Mouse (Mus musculus): ENCODE results near the gene Dner. TPM values are rescaled to one million over a fixed set of nuclear protein-coding genes. Genes with fewer than 3 reads are reported as not detected.
"Not testable (repeated sequence)": the region's sequence is repeated elsewhere in the genome, so short reads cannot be mapped to it uniquely, and the experiment has no call there.

Gene Dner
- total RNA-seq, 2 experiments from 2014 or later: 1.8 to 3.5 TPM

DNA sequence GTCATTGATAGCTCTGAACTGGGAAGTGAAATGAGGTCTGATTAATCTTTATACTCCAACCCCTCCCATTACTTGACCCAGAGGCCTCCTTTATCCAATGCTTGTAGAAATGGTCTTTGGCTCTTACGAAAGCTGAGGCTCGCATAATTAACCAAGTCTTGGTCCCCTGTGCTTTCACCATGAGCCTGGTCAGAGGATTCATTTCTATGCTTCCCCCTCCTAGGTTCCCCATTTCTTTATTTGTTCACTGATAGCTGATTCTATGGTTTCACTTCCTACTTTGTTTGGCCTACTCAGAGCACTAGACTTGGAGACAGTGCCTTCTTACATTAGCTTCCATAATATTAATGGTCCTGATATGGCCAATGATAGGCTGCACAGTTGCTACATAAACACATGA, 345.8 kb downstream of the Dner start:
- DNase-seq (ENCODE audit: low spot score in 2 of 2): no peak

- no peak for DNase-seq (ENCODE audit: low spot score in 2 of 2)
These were observed 348.1 kb downstream of the Dner start for GRCm38 (mm10) chr1:84347796-84348476.

DNA sequence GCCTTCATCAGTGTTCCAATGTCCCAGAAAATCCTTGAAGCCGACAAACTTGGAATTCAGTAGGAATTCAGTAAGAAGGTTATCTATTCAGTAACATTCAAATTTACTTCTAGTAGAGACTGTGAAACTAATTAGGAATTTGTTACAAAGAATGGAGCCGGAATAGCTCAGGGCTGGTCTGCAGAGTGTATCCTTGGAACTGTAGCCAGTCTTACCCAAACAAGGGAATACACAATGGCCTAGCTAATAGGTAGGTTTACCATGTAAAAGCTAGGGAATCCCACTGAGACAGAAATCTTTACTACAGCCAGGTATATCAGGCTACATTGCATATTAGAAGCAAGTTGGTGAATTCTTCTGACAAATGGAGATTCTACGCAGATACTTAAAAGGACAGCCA, 363.2 kb downstream of the Dner start:
- not testable (repeated sequence) for DNase-seq (ENCODE audit: low spot score in 2 of 2)

DNA sequence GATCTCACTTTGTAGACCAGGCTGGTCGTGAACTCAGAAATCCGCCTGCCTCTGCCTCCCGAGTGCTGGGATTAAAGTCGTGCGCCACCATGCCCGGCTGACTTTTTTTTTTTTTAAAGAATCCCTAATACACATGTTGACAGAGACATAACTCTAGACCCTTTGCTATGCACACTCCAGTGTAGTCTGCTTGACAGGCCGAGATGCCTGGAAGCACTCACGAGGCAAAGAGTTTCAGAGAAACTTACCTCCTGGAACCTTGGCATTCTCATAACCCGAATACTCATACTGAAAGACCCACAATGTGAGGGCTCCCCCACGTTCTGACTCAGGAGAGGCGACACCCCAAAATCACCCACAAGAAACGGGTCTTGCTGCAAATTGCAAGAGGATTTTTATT, 364.2 kb downstream of the Dner start:
- not testable (repeated sequence) for DNase-seq (ENCODE audit: low spot score in 2 of 2)

- peak in 1 of 2 experiments; percentile 55 for DNase-seq (ENCODE audit: low spot score in 2 of 2)
These were observed 370.7 kb downstream of the Dner start for GRCm38 (mm10) chr1:84325309-84325708.

GRCm38 (mm10) chr1:84321327-84321726, 374.7 kb downstream of the Dner start:
- DNase-seq (ENCODE audit: low spot score in 2 of 2): no peak

Small RNA genes lying within 50 kb of the gene (microRNA-seq; reads per million reads assigned to microRNA genes)
- gene Mir5126: 0.63 reads per million

Other genes starting within 250 kb of the Dner start
- 1 to 10 TPM; 3.8 TPM for gene Fbxo36, start 143.6 kb upstream of the Dner start, total RNA-seq (2021)
- 100 to 1,000 TPM; 266 to 274 TPM for gene Trip12, start 144.3 kb upstream of the Dner start, total RNA-seq (2021)
- under 1 TPM in 1 of 2 experiments, not detected in 1; 0.08 TPM for gene Slc16a14, start 238.9 kb upstream of the Dner start, total RNA-seq (2021)